Mouse (Mus musculus): ENCODE results near the gene Rsu1.
"Not testable (repeated sequence)": the region's sequence is repeated elsewhere in the genome, so short reads cannot be mapped to it uniquely, and the experiment has no call there.

Gene Rsu1

GRCm38 (mm10) chr2:13233254-13233835 is 37.9 kb downstream of the Rsu1 start:
- in situ Hi-C loops (cut with MboI; ENCODE audit: unreplicated experiment in 2 of 2) = loop anchor here in 1 of 2 experiments (10.0 kb wide), 2 partner anchors 309 to 799 kb away; partner anchors contain the start of gene Pter

GRCm38 (mm10) chr2:13232305-13232704 is 38.9 kb downstream of the Rsu1 start:
- in situ Hi-C loops (cut with MboI; ENCODE audit: unreplicated experiment in 2 of 2) = loop anchor here in 1 of 2 experiments (10.0 kb wide), 2 partner anchors 308 to 798 kb away; partner anchors contain the start of gene Pter

- in situ Hi-C loops (cut with MboI; ENCODE audit: unreplicated experiment in 2 of 2) = loop anchor here in 1 of 2 experiments (10.0 kb wide), 2 partner anchors 305 to 795 kb away; partner anchors contain the start of gene Pter
Measured at GRCm38 (mm10) chr2:13229686-13230085, 41.5 kb downstream of the Rsu1 start.

- in situ Hi-C loops (cut with MboI; ENCODE audit: unreplicated experiment in 2 of 2) = no loop called here
Measured at GRCm38 (mm10) chr2:13226031-13226430, 45.2 kb downstream of the Rsu1 start.

- in situ Hi-C loops (cut with MboI; ENCODE audit: unreplicated experiment in 2 of 2) = no loop called here
Measured at GRCm38 (mm10) chr2:13224546-13224945, 46.7 kb downstream of the Rsu1 start.

- in situ Hi-C loops (cut with MboI; ENCODE audit: unreplicated experiment in 2 of 2) = no loop called here
Measured at GRCm38 (mm10) chr2:13223451-13223850, 47.8 kb downstream of the Rsu1 start.

- in situ Hi-C loops (cut with MboI; ENCODE audit: unreplicated experiment in 2 of 2) = no loop called here
Measured at GRCm38 (mm10) chr2:13220141-13220540, 51.1 kb downstream of the Rsu1 start.

GRCm38 (mm10) chr2:13218112-13218511 is 53.1 kb downstream of the Rsu1 start:
- in situ Hi-C loops (cut with MboI; ENCODE audit: unreplicated experiment in 2 of 2) = no loop called here

- in situ Hi-C loops (cut with MboI; ENCODE audit: unreplicated experiment in 2 of 2) = no loop called here
Measured at GRCm38 (mm10) chr2:13206825-13207224, 64.4 kb downstream of the Rsu1 start.

GRCm38 (mm10) chr2:13206367-13206766 is 64.8 kb downstream of the Rsu1 start:
- in situ Hi-C loops (cut with MboI; ENCODE audit: unreplicated experiment in 2 of 2) = no loop called here

GRCm38 (mm10) chr2:13202805-13203475 is 68.3 kb downstream of the Rsu1 start:
- in situ Hi-C loops (cut with MboI; ENCODE audit: unreplicated experiment in 2 of 2) = no loop called here

GRCm38 (mm10) chr2:13199713-13200112 is 71.5 kb downstream of the Rsu1 start:
- in situ Hi-C loops (cut with MboI; ENCODE audit: unreplicated experiment in 2 of 2) = no loop called here

- in situ Hi-C loops (cut with MboI; ENCODE audit: unreplicated experiment in 2 of 2) = no loop called here
Measured at GRCm38 (mm10) chr2:13199033-13199432, 72.2 kb downstream of the Rsu1 start.

- in situ Hi-C loops (cut with MboI; ENCODE audit: unreplicated experiment in 2 of 2) = no loop called here
Measured at GRCm38 (mm10) chr2:13195540-13195939, 75.7 kb downstream of the Rsu1 start.

GRCm38 (mm10) chr2:13192157-13192556 is 79.1 kb downstream of the Rsu1 start:
- in situ Hi-C loops (cut with MboI; ENCODE audit: unreplicated experiment in 2 of 2) = no loop called here

GRCm38 (mm10) chr2:13190767-13191166 is 80.4 kb downstream of the Rsu1 start:
- in situ Hi-C loops (cut with MboI; ENCODE audit: unreplicated experiment in 2 of 2) = no loop called here

GRCm38 (mm10) chr2:13188831-13189495 is 82.3 kb downstream of the Rsu1 start:
- in situ Hi-C loops (cut with MboI; ENCODE audit: unreplicated experiment in 2 of 2) = no loop called here

- in situ Hi-C loops (cut with MboI; ENCODE audit: unreplicated experiment in 2 of 2) = no loop called here
Measured at GRCm38 (mm10) chr2:13183124-13183523, 88.1 kb downstream of the Rsu1 start.

- in situ Hi-C loops (cut with MboI; ENCODE audit: unreplicated experiment in 2 of 2) = not testable (repeated sequence)
Measured at GRCm38 (mm10) chr2:13181899-13182298, 89.3 kb downstream of the Rsu1 start.

GRCm38 (mm10) chr2:13177698-13178395 is 93.4 kb downstream of the Rsu1 start:
- in situ Hi-C loops (cut with MboI; ENCODE audit: unreplicated experiment in 2 of 2) = no loop called here

- in situ Hi-C loops (cut with MboI; ENCODE audit: unreplicated experiment in 2 of 2) = no loop called here
Measured at GRCm38 (mm10) chr2:13176304-13176620, 95.0 kb downstream of the Rsu1 start.

All from v-Abl transformed pro-B cells (cell line).